In the genomic region with DNA sequence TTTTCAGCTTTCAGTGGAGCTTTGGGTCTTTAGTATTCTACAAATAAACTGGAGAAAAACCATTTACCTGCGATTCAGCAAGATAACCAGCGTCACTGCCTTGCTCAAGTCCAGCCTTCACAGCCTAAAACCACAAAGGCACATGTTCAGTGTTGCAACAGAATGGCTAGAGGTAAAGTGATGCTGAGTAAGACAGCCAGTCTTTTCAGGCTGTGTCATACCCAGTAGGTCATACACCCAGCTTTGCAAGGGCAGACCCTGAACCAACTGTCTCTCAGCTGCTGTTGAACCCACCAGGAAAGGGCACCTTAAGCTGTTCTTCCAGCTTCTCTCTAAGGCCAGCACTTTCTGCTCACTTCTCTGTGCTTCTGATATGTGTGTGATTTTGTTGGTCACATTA, we compare ENCODE assay signal across 24 mouse cellular contexts. TPM values are rescaled to one million over a fixed set of nuclear protein-coding genes. Genes with fewer than 3 reads are reported as not detected.
"Had no signal": no experiment of that assay in that cellular context is flagged by ENCODE, and none has a peak within 500 bp of the region (broad histone marks: within the 10 kb centered on the region; RNA-seq: fewer than 3 reads in every experiment).

No protein-coding gene starts in this region.

- ATAC-seq: liver, postnatal 0 days; lung, postnatal 0 days; midbrain, embryonic 13.5 days; midbrain, embryonic 15.5 days had no signal

- H3K4me3 ChIP-seq: liver, embryonic 15.5 days; lung, embryonic 15.5 days; megakaryocyte, embryonic 14.5 days; midbrain, embryonic 13.5 days; midbrain, embryonic 15.5 days; neural tube, embryonic 12.5 days; stomach, embryonic 15.5 days had no signal

- H3K4me1 ChIP-seq: liver, embryonic 15.5 days; lung, embryonic 15.5 days; midbrain, embryonic 13.5 days; midbrain, embryonic 15.5 days; neural tube, embryonic 12.5 days; stomach, embryonic 15.5 days had no signal

- H3K9me3 ChIP-seq: liver, embryonic 15.5 days; lung, embryonic 15.5 days; megakaryocyte, embryonic 14.5 days; midbrain, embryonic 13.5 days; midbrain, embryonic 15.5 days; neural tube, embryonic 12.5 days; stomach, embryonic 15.5 days had no signal

- DNase-seq: liver, postnatal 0 days; lung, adult 2 months; retina, postnatal 1 day; right cerebral cortex, adult 18-20 months; right cerebral cortex, postnatal 25 days; right cerebral cortex, postnatal 4 days; spleen, adult 18-20 months; thymus, adult 2 months; thymus, postnatal 25 days; thymus, postnatal 4 days had no signal

- H3K27me3 ChIP-seq: liver, embryonic 15.5 days; lung, embryonic 15.5 days; megakaryocyte, embryonic 14.5 days; midbrain, embryonic 13.5 days; midbrain, embryonic 15.5 days; neural tube, embryonic 12.5 days; stomach, embryonic 15.5 days had no signal

- H3K27ac ChIP-seq: liver, embryonic 15.5 days; lung, embryonic 15.5 days; macrophage; midbrain, embryonic 13.5 days; midbrain, embryonic 15.5 days; neural tube, embryonic 12.5 days; stomach, embryonic 15.5 days; stomach, postnatal 0 days had no signal

RNA-seq across cellular contexts. Expression of gene 3110082J24Rik, which starts 26.3 kb away (rescaled TPM):
- total RNA-seq: monocyte, adult 5-6 weeks had no signal
- polyA plus RNA-seq: liver, embryonic 15.5 days; liver, postnatal 0 days; lung, adult 2 months; lung, embryonic 15.5 days; lung, postnatal 0 days; macrophage; small intestine, adult 2 months; stomach, embryonic 15.5 days; stomach, postnatal 0 days; testis, adult 2 months; thymus, adult 2 months; urinary bladder, adult 2 months had no signal

RNA-seq across cellular contexts. Expression of gene Garem2, which starts 27.2 kb away (rescaled TPM):
- total RNA-seq: monocyte, adult 5-6 weeks had no signal
- polyA plus RNA-seq: macrophage had no signal
